Mouse (Mus musculus) kidney, postnatal 36 days (tissue): ENCODE results near the gene Gpr152.
A peak's percentile ranks its signal among the peaks of the same experiment; 100 is the strongest.

Source experiments
- DNase-seq, 2 experiments: peaks; one replicate each; pipeline ENCODE4 v3.0.0; 2021 to 2022; ENCODE audit warnings: mixed read lengths in 2 of 2

The Gpr152 gene

GRCm38 (mm10) chr19:4151488-4151860 lies 11.9 kb downstream of the Gpr152 start:
- no peak for DNase-seq

- DNase-seq, result no peak
These were observed 12.3 kb downstream of the Gpr152 start for GRCm38 (mm10) chr19:4151898-4152297.

DNA sequence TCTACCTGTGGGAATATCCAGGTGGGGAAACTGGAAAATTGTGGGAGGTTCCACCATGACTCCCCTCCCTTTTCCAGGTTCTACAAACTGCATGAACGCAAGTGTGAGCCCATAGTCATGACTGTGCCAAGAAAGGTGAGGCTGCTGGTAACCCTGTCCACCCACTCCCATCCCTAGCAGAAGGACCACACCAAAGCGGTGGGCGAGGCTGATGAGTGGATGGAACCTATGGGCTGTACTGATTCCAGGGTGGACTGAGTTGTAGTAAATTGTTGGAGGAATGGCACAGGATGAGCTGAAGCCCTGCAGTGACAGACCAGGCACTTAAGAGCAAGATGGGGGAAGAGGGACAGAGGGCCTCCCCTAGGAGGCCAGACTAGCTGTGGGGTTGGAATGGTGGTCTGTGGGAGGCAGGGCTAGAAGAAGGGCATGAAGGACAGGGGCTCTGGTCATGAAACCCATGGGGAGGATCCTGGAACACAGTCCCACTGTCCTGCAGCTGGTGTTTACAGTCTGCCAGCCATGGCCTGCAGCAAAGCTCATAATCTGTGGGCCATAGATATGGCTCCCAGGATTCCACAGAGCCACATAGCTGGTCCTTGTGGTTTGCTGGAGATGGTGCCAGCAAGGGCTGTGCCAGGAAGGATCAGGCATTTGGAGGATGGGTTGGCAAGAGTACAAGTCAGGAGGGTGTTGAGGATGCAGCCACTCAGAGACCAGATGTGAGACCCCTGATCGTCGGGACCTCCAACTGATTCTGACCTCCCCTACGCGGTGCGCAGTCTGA lies 13.1 kb downstream of the Gpr152 start:
- DNase-seq, result no peak

GRCm38 (mm10) chr19:4153232-4153654 lies 13.7 kb downstream of the Gpr152 start, which contains the start of gene Ptprcap:
TSS of gene Ptprcap (plus strand) at chr19:4153604.
- DNase-seq, result no peak

- DNase-seq, result no peak
These were observed 15.0 kb downstream of the Gpr152 start for GRCm38 (mm10) chr19:4154437-4155222.

- DNase-seq, result no peak
These were observed 15.9 kb downstream of the Gpr152 start for GRCm38 (mm10) chr19:4155223-4156072.

GRCm38 (mm10) chr19:4156073-4156579 lies 16.5 kb downstream of the Gpr152 start:
- no peak for DNase-seq

DNA sequence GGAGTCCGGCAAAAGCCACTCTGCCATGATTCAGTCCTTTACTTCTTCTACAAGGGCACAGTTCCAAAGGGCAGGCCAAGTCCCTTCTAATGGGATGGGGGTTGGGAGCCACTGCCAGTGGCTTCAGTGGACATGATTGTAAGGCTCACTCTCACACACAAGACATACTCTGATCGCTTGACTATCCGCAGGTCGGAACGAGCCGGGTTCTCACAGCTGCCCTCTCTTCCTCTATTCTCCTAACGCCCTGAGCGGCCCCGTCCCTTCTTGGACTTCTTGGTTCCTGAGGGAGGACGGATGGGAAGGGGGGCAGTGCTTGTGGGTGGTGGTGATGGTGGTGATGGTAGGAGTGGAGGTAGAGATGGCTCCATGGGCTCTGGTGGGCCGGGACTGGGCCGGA lies 17.2 kb downstream of the Gpr152 start:
- no peak for DNase-seq

DNA sequence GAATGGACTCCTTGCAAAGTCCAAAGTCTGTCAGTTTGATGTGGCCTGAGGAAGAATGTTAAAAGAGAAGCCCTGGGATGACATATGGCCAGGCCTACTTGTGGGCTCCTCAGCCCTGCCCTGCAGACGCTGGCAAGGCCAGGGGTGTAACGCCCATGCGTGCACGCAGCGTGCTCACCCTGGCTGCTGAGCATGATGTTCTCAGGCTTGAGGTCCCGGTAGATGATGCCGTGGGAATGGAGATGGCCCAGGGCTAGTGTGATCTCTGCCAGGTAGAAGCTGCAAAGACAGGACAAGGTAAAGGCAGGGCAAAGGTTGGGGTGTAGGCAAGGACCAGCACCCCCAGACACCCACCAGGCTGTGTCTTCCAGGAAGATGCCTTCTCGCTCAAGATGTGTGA lies 19.5 kb downstream of the Gpr152 start:
- no peak for DNase-seq

- DNase-seq, result peak; percentile 98 to 99
These were observed 23.3 kb downstream of the Gpr152 start, which contains the start of gene Rps6kb2 for GRCm38 (mm10) chr19:4162646-4163542. TSS of gene Rps6kb2 (minus strand) at chr19:4163354.

DNA sequence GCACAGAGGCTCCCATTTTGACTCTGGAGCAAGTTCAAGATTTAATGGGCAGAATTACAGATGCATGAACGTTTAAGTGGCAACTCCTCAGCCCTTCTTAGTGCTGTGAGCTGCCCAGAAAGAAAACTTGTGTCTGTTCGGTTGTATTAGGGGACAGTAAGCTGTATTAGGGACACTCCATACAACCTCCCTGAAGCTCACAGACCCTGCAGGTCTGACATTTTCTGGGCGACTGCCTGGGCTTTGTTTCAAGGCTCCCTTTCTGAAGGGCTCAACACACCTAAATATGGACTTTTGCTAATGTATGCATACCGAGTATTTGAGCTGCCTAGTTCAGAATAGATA lies 23.9 kb downstream of the Gpr152 start:
- no peak for DNase-seq

DNA sequence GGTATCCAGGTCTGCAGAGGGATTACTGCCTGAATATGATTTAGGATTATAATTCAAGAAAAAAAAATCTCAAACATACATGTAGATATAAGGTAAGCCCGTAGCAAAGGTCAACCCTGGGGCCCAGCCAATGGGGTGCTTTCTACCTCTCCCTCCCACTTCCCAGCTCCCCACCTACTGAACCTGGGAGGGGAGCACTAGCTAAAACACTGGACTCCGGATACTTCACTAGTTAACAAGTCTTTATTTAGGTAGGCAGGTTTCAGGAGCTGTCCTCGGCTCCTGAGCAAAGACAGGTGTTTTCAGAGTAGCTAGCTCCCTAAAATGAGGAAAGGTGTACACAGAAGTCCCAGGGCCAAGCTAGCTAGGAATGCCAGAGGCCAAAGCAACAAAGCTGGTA lies 24.5 kb downstream of the Gpr152 start:
- no peak for DNase-seq

GRCm38 (mm10) chr19:4164721-4165120 lies 25.1 kb downstream of the Gpr152 start:
- DNase-seq, result no peak

DNA sequence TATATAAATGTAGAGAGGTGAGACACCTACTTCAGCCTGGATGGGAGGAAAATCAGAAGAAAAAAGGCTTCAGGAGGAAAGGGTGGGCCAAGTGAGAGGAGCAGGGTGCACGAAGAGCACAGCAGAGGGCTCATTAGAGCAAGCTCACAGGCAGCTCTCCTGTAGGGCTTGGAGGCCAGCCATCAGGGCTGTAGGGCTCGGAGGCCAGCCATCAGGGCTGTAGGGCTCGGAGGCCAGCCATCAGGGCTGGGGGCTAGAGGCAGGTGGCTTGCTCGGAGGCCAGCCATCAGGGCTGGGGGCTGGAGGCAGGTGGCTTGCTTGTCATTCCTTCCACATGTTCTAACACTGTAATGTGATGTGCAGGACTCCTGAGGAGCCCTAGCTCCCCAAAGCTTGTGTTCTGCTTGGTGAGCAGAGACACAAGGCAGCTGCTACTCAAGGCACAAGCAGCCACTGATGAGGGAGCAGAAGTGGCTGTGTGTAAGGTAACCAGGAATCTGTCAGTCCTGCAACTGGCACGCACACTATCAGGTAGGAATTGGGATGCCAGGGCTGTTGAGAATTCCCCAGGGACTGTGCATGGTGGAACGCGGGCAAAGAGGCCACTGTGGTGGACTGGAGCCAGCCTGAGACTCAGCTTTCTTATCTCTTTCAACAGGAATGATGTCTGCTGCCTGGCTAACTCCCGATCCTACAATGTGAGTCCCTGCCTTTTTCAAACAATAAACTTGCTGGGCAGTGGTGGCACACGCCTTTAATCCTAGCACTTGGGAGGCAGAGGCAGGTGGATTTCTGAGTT lies 27.3 kb downstream of the Gpr152 start:
- DNase-seq, result no peak

DNA sequence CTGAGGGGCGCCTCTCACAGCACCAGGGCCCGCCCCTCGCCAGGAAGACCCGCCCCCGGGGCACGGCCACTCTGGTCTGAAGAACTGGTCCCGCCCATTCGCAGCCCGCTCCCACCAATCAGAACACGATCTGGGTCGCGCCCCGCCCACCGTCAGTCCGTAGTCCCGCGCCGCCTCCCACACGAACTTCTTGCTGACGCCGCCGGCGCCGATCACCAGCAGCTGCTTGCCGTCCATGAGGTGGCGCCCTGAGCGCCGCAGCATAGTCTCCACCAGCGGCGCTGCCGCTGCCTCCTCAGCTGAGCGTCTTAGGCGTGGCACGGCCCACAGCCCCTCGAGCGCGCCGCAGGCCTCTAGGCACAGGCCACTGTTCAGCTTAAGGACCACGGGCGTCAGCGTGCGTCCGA lies 29.8 kb downstream of the Gpr152 start:
- peak; percentile 99 to 100 for DNase-seq

GRCm38 (mm10) chr19:4169810-4170209 lies 30.2 kb downstream of the Gpr152 start:
- DNase-seq, result peak in 1 of 2 experiments; percentile 28

DNA sequence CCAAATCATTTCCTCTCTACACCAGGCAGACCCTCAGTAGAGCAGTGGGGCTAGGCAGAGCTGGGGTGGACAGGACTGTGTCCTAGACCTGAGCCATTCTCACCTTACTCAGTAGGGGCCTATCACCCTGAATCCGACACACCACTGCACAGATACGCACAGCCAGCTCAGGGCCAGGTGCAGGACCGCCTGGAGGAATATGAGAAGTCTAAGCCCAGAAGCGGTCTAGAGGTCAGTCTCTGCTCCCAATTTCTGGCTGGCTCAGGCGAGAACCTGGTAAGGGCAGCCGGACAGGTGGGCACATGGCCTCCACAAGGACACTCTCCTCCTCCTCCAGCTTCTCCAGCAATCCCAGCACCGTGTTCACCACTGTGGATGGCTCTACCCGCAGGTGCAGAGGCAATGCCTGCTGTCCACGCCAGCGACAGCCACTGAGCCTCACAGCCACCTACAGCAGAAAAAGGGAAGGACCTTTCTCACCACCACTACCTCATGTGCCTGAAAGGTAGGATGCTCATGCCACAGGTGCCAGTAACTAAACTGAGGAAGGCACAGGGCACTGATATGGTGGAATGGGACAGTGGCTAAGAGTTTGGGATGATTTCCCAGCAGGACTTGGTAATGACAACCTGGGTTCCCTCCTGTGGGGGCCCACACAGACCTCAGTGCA lies 31.3 kb downstream of the Gpr152 start:
- no peak for DNase-seq

GRCm38 (mm10) chr19:4171393-4172290 lies 32.1 kb downstream of the Gpr152 start:
- peak in 1 of 2 experiments; percentile 34 for DNase-seq

DNA sequence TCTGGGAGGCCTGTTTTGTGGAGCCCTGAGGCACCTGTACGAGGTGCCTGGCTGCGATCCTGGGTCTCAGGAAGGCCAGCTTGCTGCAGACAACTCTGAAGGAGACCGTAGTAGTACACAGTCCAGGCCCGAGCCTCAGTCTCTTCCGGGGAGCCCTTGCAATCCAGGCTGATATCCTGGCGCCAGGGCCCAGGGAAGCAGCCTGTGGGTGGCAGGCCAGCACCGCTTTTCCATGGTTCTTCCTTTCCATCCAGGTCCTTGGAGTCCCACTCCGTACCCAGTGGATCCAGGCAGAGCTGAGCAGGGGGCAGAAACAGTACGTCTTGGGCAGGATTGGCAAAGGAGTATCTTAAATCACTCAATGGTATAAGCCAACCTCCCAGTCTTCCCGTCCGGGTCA lies 33.3 kb downstream of the Gpr152 start:
- no peak for DNase-seq
